Mouse (Mus musculus) MEL (cell line): ENCODE measurements around the gene Slc4a8. TPM values are rescaled to one million over a fixed set of nuclear protein-coding genes. Genes with fewer than 3 reads are reported as not detected.

Experiments used
- DNase-seq: peaks from one replicate; pipeline ENCODE4 v3.0.0; 2011; ENCODE audit warnings: low read depth, low spot score
- H3K27ac ChIP-seq: 2 replicates; pipeline ENCODE4 v1.5.1; 2012; ENCODE audit warnings: low read depth, mild to moderate bottlenecking, control low read depth, low read length, moderate library complexity; ENCODE audit not compliant: control insufficient read depth
- H3K27me3 ChIP-seq, 2 experiments: fragments of 150-350 bp in 1 of 2; sonication (generic) in 1 of 2; 2 replicates each; pipeline ENCODE4 v1.6.1; 2012; ENCODE audit warnings: low read length in 2 of 2, mild to moderate bottlenecking in 2 of 2, improper control_type of control experiment in 1 of 2, moderate library complexity in 1 of 2; ENCODE audit not compliant: insufficient read depth in 2 of 2, control insufficient read depth in 1 of 2
- H3K36me3 ChIP-seq, 2 experiments: 2 replicates each; pipeline ENCODE4 v1.6.1; 2012 to 2014; ENCODE audit warnings: low read length in 2 of 2, improper control_type of control experiment in 1 of 2, inconsistent platforms in 1 of 2, mild to moderate bottlenecking in 1 of 2; ENCODE audit not compliant: insufficient read depth in 2 of 2, control insufficient read depth in 1 of 2
- H3K4me1 ChIP-seq, 2 experiments: fragments of 150-350 bp in 1 of 2; sonication (generic) in 1 of 2; 2 replicates each; pipeline ENCODE4 v1.6.1; 2012; ENCODE audit warnings: low read length in 2 of 2, improper control_type of control experiment in 1 of 2, mild to moderate bottlenecking in 1 of 2; ENCODE audit not compliant: insufficient read depth in 2 of 2, control insufficient read depth in 1 of 2
- H3K4me3 ChIP-seq, 2 experiments: fragments of 150-350 bp in 1 of 2; sonication (generic) in 1 of 2; 2 replicates each; pipeline ENCODE4 v1.5.1; 2012; ENCODE audit warnings: low read depth in 2 of 2, low read length in 2 of 2, mild to moderate bottlenecking in 2 of 2, moderate library complexity in 2 of 2, control low read depth in 1 of 2, improper control_type of control experiment in 1 of 2; ENCODE audit not compliant: control insufficient read depth in 1 of 2, insufficient read depth in 1 of 2
- H3K79me2 ChIP-seq: 2 replicates; pipeline ENCODE4 v1.6.1; 2012; ENCODE audit warnings: mild to moderate bottlenecking, low read length, moderate library complexity; ENCODE audit not compliant: control insufficient read depth, poor library complexity, insufficient read depth
- H3K9ac ChIP-seq: 2 replicates; pipeline ENCODE4 v1.6.1; 2012; ENCODE audit warnings: low read depth, mild to moderate bottlenecking, control low read depth, low read length, moderate library complexity; ENCODE audit not compliant: control insufficient read depth, poor library complexity, severe bottlenecking
- H3K9me3 ChIP-seq: fragments of 150-350 bp; sonication (generic); replicated peaks from 2 replicates; pipeline ENCODE4 v1.6.1; 2012; ENCODE audit warnings: mild to moderate bottlenecking, low read length, improper control_type of control experiment, moderate library complexity; ENCODE audit not compliant: insufficient read depth
- BHLHE40 ChIP-seq: IDR thresholded peaks from 2 replicates; pipeline ENCODE4 v1.6.1; 2012; ENCODE audit warnings: low read depth, mild to moderate bottlenecking, inconsistent platforms, low read length, improper control_type of control experiment, borderline replicate concordance
- CHD1 ChIP-seq: IDR thresholded peaks from 2 replicates; pipeline ENCODE4 v1.6.1; 2012; ENCODE audit warnings: low read depth, mild to moderate bottlenecking, inconsistent platforms, low read length, improper control_type of control experiment
- CHD2 ChIP-seq: IDR thresholded peaks from 2 replicates; pipeline ENCODE4 v1.6.1; 2011; ENCODE audit warnings: low read length, improper control_type of control experiment
- CTCF ChIP-seq, 3 experiments: IDR thresholded peaks in 2 of 3; conservative IDR thresholded peaks in 1 of 3; 2 replicates each; pipeline ENCODE4 v1.5.1; 2011 to 2012; ENCODE audit warnings: low read length in 3 of 3, low read depth in 2 of 3, mild to moderate bottlenecking in 2 of 3, improper control_type of control experiment in 1 of 3, inconsistent platforms in 1 of 3, mixed read lengths in 1 of 3, moderate library complexity in 1 of 3; ENCODE audit not compliant: control insufficient read depth in 1 of 3, insufficient read depth in 1 of 3, poor library complexity in 1 of 3, severe bottlenecking in 1 of 3
- E2F4 ChIP-seq: IDR thresholded peaks from 2 replicates; pipeline ENCODE4 v1.6.1; 2011; ENCODE audit warnings: low read depth, low read length, improper control_type of control experiment, borderline replicate concordance
- GABPA ChIP-seq: IDR thresholded peaks from 2 replicates; pipeline ENCODE4 v1.6.1; 2012; ENCODE audit warnings: low read depth, mild to moderate bottlenecking, inconsistent platforms, low read length, improper control_type of control experiment, moderate library complexity
- GATA1 ChIP-seq: IDR thresholded peaks from 2 replicates; pipeline ENCODE4 v1.6.1; 2011; ENCODE audit warnings: low read depth, low read length, improper control_type of control experiment
- JUND ChIP-seq: IDR thresholded peaks from 2 replicates; pipeline ENCODE4 v1.6.1; 2011; ENCODE audit warnings: low read depth, mild to moderate bottlenecking, improper control_type of control experiment, low read length
- KAT2A ChIP-seq: conservative IDR thresholded peaks from 2 replicates; pipeline ENCODE4 v1.6.1; 2012; ENCODE audit warnings: low read depth, low read length, improper control_type of control experiment, inconsistent platforms
- MAFK ChIP-seq: IDR thresholded peaks from 2 replicates; pipeline ENCODE4 v1.6.1; 2011; ENCODE audit warnings: low read depth, mild to moderate bottlenecking, low read length, improper control_type of control experiment, borderline replicate concordance
- MAX ChIP-seq: IDR thresholded peaks from 2 replicates; pipeline ENCODE4 v1.6.1; 2011; ENCODE audit warnings: low read length, improper control_type of control experiment
- MAZ ChIP-seq: IDR thresholded peaks from 2 replicates; pipeline ENCODE4 v1.6.1; 2012; ENCODE audit warnings: low read depth, mild to moderate bottlenecking, inconsistent platforms, low read length, improper control_type of control experiment
- MEF2A ChIP-seq: IDR thresholded peaks from 2 replicates; pipeline ENCODE4 v1.6.1; 2014; ENCODE audit warnings: low read depth, mild to moderate bottlenecking, inconsistent platforms, low read length, improper control_type of control experiment; ENCODE audit not compliant: poor library complexity, insufficient replicate concordance, severe bottlenecking; ENCODE audit errors: extremely low read depth
- NELFE ChIP-seq: IDR thresholded peaks from 2 replicates; pipeline ENCODE4 v1.6.1; 2011; ENCODE audit warnings: low read depth, low read length, improper control_type of control experiment
- POLR2A ChIP-seq, 2 experiments: IDR thresholded peaks; 2 replicates each; pipeline ENCODE4 v1.6.1; 2011 to 2012; ENCODE audit warnings: low read length in 2 of 2, mild to moderate bottlenecking in 2 of 2, control low read depth in 1 of 2, improper control_type of control experiment in 1 of 2, low read depth in 1 of 2, moderate library complexity in 1 of 2; ENCODE audit not compliant: control insufficient read depth in 1 of 2, insufficient read depth in 1 of 2, poor library complexity in 1 of 2
- POLR2AphosphoS2 ChIP-seq: IDR thresholded peaks from 2 replicates; pipeline ENCODE4 v1.6.1; 2011; ENCODE audit warnings: low read length, improper control_type of control experiment
- POLR2AphosphoS5 ChIP-seq: IDR thresholded peaks from 2 replicates; pipeline ENCODE4 v1.6.1; 2012; ENCODE audit warnings: low read depth, borderline replicate concordance, mild to moderate bottlenecking, inconsistent platforms, low read length, moderate library complexity, mixed read lengths
- RAD21 ChIP-seq: IDR thresholded peaks from 2 replicates; pipeline ENCODE4 v1.6.1; 2011; ENCODE audit warnings: mild to moderate bottlenecking, low read depth, low read length, improper control_type of control experiment
- SIN3A ChIP-seq: IDR thresholded peaks from 2 replicates; pipeline ENCODE4 v1.6.1; 2012; ENCODE audit warnings: low read length, improper control_type of control experiment, inconsistent platforms
- SMC3 ChIP-seq: IDR thresholded peaks from 2 replicates; pipeline ENCODE4 v1.6.1; 2011; ENCODE audit warnings: low read depth, low read length, improper control_type of control experiment
- TBP ChIP-seq: IDR thresholded peaks from 2 replicates; pipeline ENCODE4 v1.8.0; 2011; ENCODE audit warnings: low read depth, low read length, improper control_type of control experiment
- TCF12 ChIP-seq: IDR thresholded peaks from 2 replicates; pipeline ENCODE4 v1.6.1; 2014; ENCODE audit warnings: low read depth, mild to moderate bottlenecking, inconsistent platforms, low read length, improper control_type of control experiment, moderate library complexity
- UBTF ChIP-seq: IDR thresholded peaks from 2 replicates; pipeline ENCODE4 v1.6.1; 2012; ENCODE audit warnings: low read depth, mild to moderate bottlenecking, inconsistent platforms, low read length, improper control_type of control experiment, moderate library complexity, borderline replicate concordance; ENCODE audit not compliant: insufficient read depth
- USF1 ChIP-seq: IDR thresholded peaks from 2 replicates; pipeline ENCODE4 v1.6.1; 2014; ENCODE audit warnings: low read depth, mild to moderate bottlenecking, inconsistent platforms, low read length, improper control_type of control experiment, moderate library complexity
- ZC3H11A ChIP-seq: IDR thresholded peaks from 2 replicates; pipeline ENCODE4 v1.6.1; 2012; ENCODE audit warnings: low read depth, mild to moderate bottlenecking, inconsistent platforms, low read length, improper control_type of control experiment
- ZNF384 ChIP-seq: IDR thresholded peaks from 2 replicates; pipeline ENCODE4 v1.6.1; 2012; ENCODE audit warnings: low read depth, mild to moderate bottlenecking, inconsistent platforms, low read length, improper control_type of control experiment
- polyA plus RNA-seq, 2 experiments: library from polyadenylated mRNA; stranded (reverse) in 1 of 2; unstranded in 1 of 2; fragments of >175 nt in 1 of 2; fragments of >200 nt in 1 of 2; gene quantifications; 2 replicates each; pipeline versions ENCODE4 v1.2.1 to v1.2.4; 2012; ENCODE audit warnings: low replicate concordance in 2 of 2, low read depth in 1 of 2; ENCODE audit not compliant: insufficient read length in 2 of 2, insufficient read depth in 1 of 2, missing spikeins in 1 of 2
- total RNA-seq: library from RNA; depleted of rRNA; stranded (reverse); fragments of 300-350 nt; gene quantifications from 2 replicates; pipeline ENCODE4 v1.2.3, GENCODE M21; 2012

The Slc4a8 gene
- total and polyA plus RNA-seq, 3 experiments = 0.35 to 2.5 TPM; not detected in 1

- H3K4me1 ChIP-seq = no peaks in the 10 kb centered on the region
- TF ChIP-seq KAT2A (no peak), SMC3 (no peak), JUND (no peak), USF1 (no peak), CHD2 (no peak), MAFK (no peak), TCF12 (no peak), BHLHE40 (no peak), SIN3A (no peak), MAX (no peak), UBTF (no peak), CHD1 (no peak), GATA1 (no peak), TBP (no peak)
- DNase-seq = no peak
- no peaks in the 10 kb centered on the region for H3K36me3 ChIP-seq
- H3K9ac ChIP-seq = no peak overlapping the region
- H3K27ac ChIP-seq = no peak overlapping the region
- H3K4me3 ChIP-seq = no peak overlapping the region
- no peaks in the 10 kb centered on the region for H3K79me2 ChIP-seq
- peaks cover 0 to 1% of the 10 kb centered on the region in 2 experiments; a peak in 2 of 4 replicates for H3K27me3 ChIP-seq
- H3K9me3 ChIP-seq = no peaks in the 10 kb centered on the region
Observed at GRCm38 (mm10) chr15:100845049-100845879, 83.7 kb downstream of the Slc4a8 start.

DNA sequence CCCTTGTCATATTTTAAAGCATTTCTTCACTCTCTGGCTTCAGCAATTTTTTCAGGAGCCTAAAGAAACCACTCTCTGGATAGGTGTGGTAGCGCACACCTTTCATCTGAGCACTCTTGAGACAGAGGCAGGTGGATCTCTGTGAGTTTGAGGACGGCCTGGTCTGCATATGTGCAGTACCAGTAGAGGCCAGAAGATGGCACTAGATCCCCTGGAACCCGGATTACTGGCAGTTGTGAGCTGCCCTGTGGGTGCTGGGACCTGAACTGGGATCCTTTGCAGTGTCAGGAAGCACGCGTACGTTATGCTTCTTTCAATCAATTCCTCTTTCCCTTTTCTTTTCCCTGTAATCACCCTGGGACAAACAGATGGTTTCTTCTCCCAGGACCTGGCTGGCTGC, 85.6 kb downstream of the Slc4a8 start:
- Histone ChIP-seq H3K9ac (no peak overlapping the region), H3K79me2 (no peaks in the 10 kb centered on the region), H3K9me3 (no peaks in the 10 kb centered on the region), H3K4me3 (no peak overlapping the region), H3K27ac (no peak overlapping the region), H3K36me3 (no peaks in the 10 kb centered on the region), H3K27me3 (peaks cover 0 to 1% of the 10 kb centered on the region in 2 experiments; a peak in 2 of 4 replicates), H3K4me1 (no peaks in the 10 kb centered on the region)
- peak; percentile 35 for DNase-seq
- TF ChIP-seq ZC3H11A (peak; percentile 14), MEF2A (no peak), SIN3A (no peak), NELFE (no peak), POLR2AphosphoS2 (no peak), POLR2AphosphoS5 (no peak), JUND (no peak), ZNF384 (no peak), GABPA (no peak), RAD21 (peak; percentile 69), POLR2A (IDR thresholded peaks at IDR 0.05; ENCODE audit: control insufficient read depth in 1 of 2, insufficient read depth in 1 of 2, low read depth in 1 of 2, low read length in 2 of 2, poor library complexity in 1 of 2) (no peak), SMC3 (peak; percentile 60), MAZ (no peak), E2F4 (no peak), CHD2 (no peak), CTCF (IDR thresholded peaks at IDR 0.05 in 2 of 3, conservative IDR thresholded peaks at IDR 0.05 in 1 of 3; ENCODE audit: control insufficient read depth in 1 of 3, insufficient read depth in 1 of 3, low read depth in 2 of 3, low read length in 3 of 3, poor library complexity in 1 of 3, severe bottlenecking in 1 of 3) (peak; percentile 65 to 86 (median 72))
